Mouse (Mus musculus): ENCODE measurements at regions not wholly inside any gene's neighbourhood (a gene's known extent, or its start where the extent isn't known, plus 50 kb on each side); places are given as distances from the start of the nearest gene placed in this dataset.

- Histone ChIP-seq H3K36me3 (no peaks in the 10 kb centered on the region), H3K4me1 (replicated peaks) (no peaks in the 10 kb centered on the region), H3K9me3 (no peaks in the 10 kb centered on the region), H3K27me3 (no peaks in the 10 kb centered on the region), H3K9ac (replicated peaks) (no peak overlapping the region), H3K27ac (no peak overlapping the region), H3K4me2 (replicated peaks) (no peak overlapping the region), H3K4me3 (replicated peaks) (no peak overlapping the region)
- 75% methylated on average over 4 of the region's 4 CpGs for WGBS
- no peak for ATAC-seq
These were observed 260.3 kb upstream of the Arpp21 start for GRCm38 (mm10) chr9:112495930-112496527.

- 81% methylated on average over 1 of the region's 1 CpGs for WGBS
- no peaks in the 10 kb centered on the region for H3K9me3 ChIP-seq
- no peak overlapping the region for H3K4me2 ChIP-seq (replicated peaks)
- no peak for ATAC-seq
- no peak overlapping the region for H3K27ac ChIP-seq
- H3K9ac ChIP-seq (replicated peaks) = no peak overlapping the region
- no peaks in the 10 kb centered on the region for H3K27me3 ChIP-seq
- H3K36me3 ChIP-seq = no peaks in the 10 kb centered on the region
- no peaks in the 10 kb centered on the region for H3K4me1 ChIP-seq (replicated peaks)
- no peak overlapping the region for H3K4me3 ChIP-seq (replicated peaks)
These were observed 255.2 kb upstream of the Arpp21 start for GRCm38 (mm10) chr9:112490963-112491362.

- H3K4me2 ChIP-seq (replicated peaks) = no peak overlapping the region
- no peak for ATAC-seq
- H3K4me1 ChIP-seq (replicated peaks) = no peaks in the 10 kb centered on the region
- H3K36me3 ChIP-seq = no peaks in the 10 kb centered on the region
- H3K9ac ChIP-seq (replicated peaks) = no peak overlapping the region
- WGBS = 81% methylated on average over 2 of the region's 2 CpGs
- no peak overlapping the region for H3K27ac ChIP-seq
- no peak overlapping the region for H3K4me3 ChIP-seq (replicated peaks)
- H3K27me3 ChIP-seq = no peaks in the 10 kb centered on the region
- H3K9me3 ChIP-seq = no peaks in the 10 kb centered on the region
These were observed 240.9 kb upstream of the Arpp21 start for GRCm38 (mm10) chr9:112476644-112477043.

GRCm38 (mm10) chr9:112457594-112457993, 221.9 kb upstream of the Arpp21 start:
- H3K9me3 ChIP-seq = no peaks in the 10 kb centered on the region; the same call in 1 of the 2 replicates
- no peak for ATAC-seq
- WGBS = 85% methylated on average over 5 of the region's 5 CpGs

GRCm38 (mm10) chr9:112454706-112455105, 219.0 kb upstream of the Arpp21 start:
- no peak overlapping the region for H3K9ac ChIP-seq (replicated peaks)
- peaks cover 5% of the 10 kb centered on the region; the same call in 1 of the 2 replicates for H3K4me1 ChIP-seq (replicated peaks)
- no peak overlapping the region for H3K27ac ChIP-seq
- WGBS = 52% methylated on average over 6 of the region's 6 CpGs
- no peak overlapping the region for H3K4me2 ChIP-seq (replicated peaks)
- H3K4me3 ChIP-seq (replicated peaks) = no peak overlapping the region
- ATAC-seq = no peak
- H3K9me3 ChIP-seq = no peaks in the 10 kb centered on the region
- no peaks in the 10 kb centered on the region for H3K36me3 ChIP-seq
- H3K27me3 ChIP-seq = no peaks in the 10 kb centered on the region

More at GRCm38 (mm10) chr9:112457594-112457993, 221.9 kb upstream of the Arpp21 start:
- Histone ChIP-seq H3K27ac (no peak overlapping the region), H3K4me3 (replicated peaks) (no peak overlapping the region), H3K4me2 (replicated peaks) (no peak overlapping the region), H3K9ac (replicated peaks) (no peak overlapping the region), H3K36me3 (no peaks in the 10 kb centered on the region), H3K4me1 (replicated peaks) (peaks cover 5% of the 10 kb centered on the region; the same call in 1 of the 2 replicates), H3K27me3 (no peaks in the 10 kb centered on the region)

- Histone ChIP-seq H3K36me3 (no peaks in the 10 kb centered on the region), H3K9me3 (no peaks in the 10 kb centered on the region), H3K4me3 (replicated peaks) (no peak overlapping the region), H3K9ac (replicated peaks) (no peak overlapping the region), H3K27me3 (no peaks in the 10 kb centered on the region), H3K4me2 (replicated peaks) (no peak overlapping the region), H3K4me1 (replicated peaks) (0 out of 2 replicates have a peak, but pooled peaks cover 4% of the 10 kb centered on the region), H3K27ac (no peak overlapping the region)
- peak; percentile 88 for ATAC-seq
- WGBS = 15% methylated on average over 2 of the region's 2 CpGs
These were observed 211.8 kb upstream of the Arpp21 start for GRCm38 (mm10) chr9:112447515-112447914.

GRCm38 (mm10) chr9:112446981-112447380, 211.2 kb upstream of the Arpp21 start:
- Histone ChIP-seq H3K4me2 (replicated peaks) (no peak overlapping the region), H3K36me3 (no peaks in the 10 kb centered on the region), H3K9ac (replicated peaks) (no peak overlapping the region), H3K27me3 (no peaks in the 10 kb centered on the region), H3K27ac (no peak overlapping the region), H3K4me3 (replicated peaks) (no peak overlapping the region), H3K9me3 (no peaks in the 10 kb centered on the region), H3K4me1 (replicated peaks) (0 out of 2 replicates have a peak, but pooled peaks cover 4% of the 10 kb centered on the region)
- WGBS = 33% methylated on average over 3 of the region's 3 CpGs
- ATAC-seq = peak; percentile 59; the same call in 1 of the 2 replicates

- Histone ChIP-seq H3K9me3 (no peaks in the 10 kb centered on the region), H3K4me3 (replicated peaks) (no peak overlapping the region), H3K4me1 (replicated peaks) (0 out of 2 replicates have a peak, but pooled peaks cover 4% of the 10 kb centered on the region), H3K27me3 (no peaks in the 10 kb centered on the region), H3K9ac (replicated peaks) (no peak overlapping the region), H3K36me3 (no peaks in the 10 kb centered on the region), H3K4me2 (replicated peaks) (no peak overlapping the region), H3K27ac (no peak overlapping the region)
- ATAC-seq = no peak
These were observed 210.3 kb upstream of the Arpp21 start for GRCm38 (mm10) chr9:112446027-112446352.

- H3K9ac ChIP-seq (replicated peaks) = no peak overlapping the region
- H3K27me3 ChIP-seq = no peaks in the 10 kb centered on the region
- WGBS = 94% methylated on average over 4 of the region's 4 CpGs
- 0 out of 2 replicates have a peak, but pooled peaks cover 4% of the 10 kb centered on the region for H3K4me1 ChIP-seq (replicated peaks)
- H3K4me2 ChIP-seq (replicated peaks) = no peak overlapping the region
- H3K9me3 ChIP-seq = no peaks in the 10 kb centered on the region
- no peak overlapping the region for H3K27ac ChIP-seq
- H3K36me3 ChIP-seq = no peaks in the 10 kb centered on the region
- no peak overlapping the region for H3K4me3 ChIP-seq (replicated peaks)
- peak; percentile 59 for ATAC-seq
These were observed 209.7 kb upstream of the Arpp21 start for GRCm38 (mm10) chr9:112445230-112446026.

- H3K4me2 ChIP-seq (replicated peaks) = no peak overlapping the region
- 0 out of 2 replicates have a peak, but pooled peaks cover 4% of the 10 kb centered on the region for H3K4me1 ChIP-seq (replicated peaks)
- H3K36me3 ChIP-seq = no peaks in the 10 kb centered on the region
- WGBS = 80% methylated on average over 2 of the region's 2 CpGs
- H3K9ac ChIP-seq (replicated peaks) = no peak overlapping the region
- no peak overlapping the region for H3K27ac ChIP-seq
- H3K9me3 ChIP-seq = no peaks in the 10 kb centered on the region
- no peak overlapping the region for H3K4me3 ChIP-seq (replicated peaks)
- H3K27me3 ChIP-seq = no peaks in the 10 kb centered on the region
- ATAC-seq = no peak
These were observed 208.5 kb upstream of the Arpp21 start for GRCm38 (mm10) chr9:112444220-112444619.

- H3K4me3 ChIP-seq (replicated peaks) = no peak overlapping the region
- no peaks in the 10 kb centered on the region for H3K27me3 ChIP-seq
- no peak overlapping the region for H3K4me2 ChIP-seq (replicated peaks)
- no peak overlapping the region for H3K27ac ChIP-seq
- H3K36me3 ChIP-seq = no peaks in the 10 kb centered on the region
- ATAC-seq = no peak
- WGBS = 96% methylated on average over 2 of the region's 2 CpGs
- no peak overlapping the region for H3K9ac ChIP-seq (replicated peaks)
- H3K9me3 ChIP-seq = no peaks in the 10 kb centered on the region
- H3K4me1 ChIP-seq (replicated peaks) = no peaks in the 10 kb centered on the region
These were observed 200.4 kb upstream of the Arpp21 start for GRCm38 (mm10) chr9:112436094-112436493.

GRCm38 (mm10) chr9:112431920-112432437, 196.2 kb upstream of the Arpp21 start:
- no peaks in the 10 kb centered on the region for H3K9me3 ChIP-seq
- ATAC-seq = no peak
- 87% methylated on average over 4 of the region's 4 CpGs for WGBS
- no peaks in the 10 kb centered on the region for H3K36me3 ChIP-seq
- H3K9ac ChIP-seq (replicated peaks) = no peak overlapping the region
- H3K4me2 ChIP-seq (replicated peaks) = no peak overlapping the region
- H3K4me1 ChIP-seq (replicated peaks) = no peaks in the 10 kb centered on the region
- H3K27me3 ChIP-seq = no peaks in the 10 kb centered on the region
- no peak overlapping the region for H3K4me3 ChIP-seq (replicated peaks)
- H3K27ac ChIP-seq = no peak overlapping the region
